Mouse (Mus musculus) kidney, adult 11 months (tissue): ENCODE data around the gene 1700022I11Rik.
A peak's percentile ranks its signal among the peaks of the same experiment; 100 is the strongest.

Experiments used
- DNase-seq: peaks from one replicate; pipeline ENCODE4 v3.0.0; 2022

Gene 1700022I11Rik

DNA sequence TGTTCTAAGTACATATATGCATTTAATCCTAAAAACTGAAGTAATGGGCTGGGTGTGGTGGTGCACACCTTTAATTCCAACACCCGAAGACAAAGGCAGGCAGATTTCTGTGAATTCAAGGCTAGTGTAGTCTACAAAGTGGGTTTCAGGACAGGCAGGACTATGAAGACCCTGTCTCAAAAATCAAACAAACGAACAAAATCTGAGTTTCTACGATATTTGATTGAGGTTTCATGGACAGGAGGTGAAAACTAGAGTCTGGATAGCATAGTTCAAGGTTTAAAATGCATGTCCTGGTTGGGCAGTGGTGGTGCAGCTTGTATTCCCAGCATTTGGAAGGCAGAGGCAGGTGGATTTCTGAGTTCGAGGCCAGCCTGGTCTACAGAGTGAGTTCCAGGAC is at the start of gene 1700022I11Rik:
TSS of gene 1700022I11Rik (plus strand) at position 301 of the 400 bp plus-strand sequence.
- no peak for DNase-seq

DNA sequence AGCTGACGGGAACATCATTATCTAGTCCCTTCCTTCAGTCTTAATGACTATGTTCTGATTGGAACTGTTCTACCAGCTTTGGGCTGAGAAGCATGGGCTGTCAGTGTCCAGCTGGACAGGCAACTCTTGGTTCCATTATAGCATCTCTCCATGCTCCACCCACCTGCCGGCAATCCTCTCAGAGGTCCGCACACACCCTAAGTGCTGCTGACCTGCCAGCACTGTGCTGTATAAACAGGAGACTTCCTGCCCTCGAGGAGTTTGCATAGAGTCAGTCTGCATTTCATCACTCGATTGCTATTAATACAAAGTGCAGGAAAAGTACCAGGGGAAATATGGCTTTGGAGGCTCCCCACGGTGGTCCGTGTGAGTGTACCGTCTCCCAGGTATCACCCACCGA is 48.7 kb upstream of the 1700022I11Rik start:
- no peak for DNase-seq

DNA sequence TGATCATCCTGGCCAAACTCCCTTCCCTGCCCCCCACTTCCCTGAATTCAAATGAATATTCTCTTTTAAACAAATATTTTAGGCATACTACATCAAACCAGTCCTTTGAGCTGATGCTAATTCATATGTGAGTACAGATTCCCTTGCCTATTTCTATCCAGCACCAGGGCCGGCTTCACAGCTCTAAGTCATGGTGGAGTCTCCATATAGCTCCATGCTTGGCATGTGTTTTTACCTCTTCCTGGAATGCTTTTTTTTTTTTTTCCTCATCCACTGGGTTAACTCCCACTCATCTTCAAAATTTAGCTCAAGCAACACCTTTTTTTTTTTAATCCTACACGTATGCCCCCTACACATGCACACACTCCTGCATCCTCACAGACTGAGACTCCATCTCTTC is 47.9 kb upstream of the 1700022I11Rik start:
- DNase-seq: no peak

DNA sequence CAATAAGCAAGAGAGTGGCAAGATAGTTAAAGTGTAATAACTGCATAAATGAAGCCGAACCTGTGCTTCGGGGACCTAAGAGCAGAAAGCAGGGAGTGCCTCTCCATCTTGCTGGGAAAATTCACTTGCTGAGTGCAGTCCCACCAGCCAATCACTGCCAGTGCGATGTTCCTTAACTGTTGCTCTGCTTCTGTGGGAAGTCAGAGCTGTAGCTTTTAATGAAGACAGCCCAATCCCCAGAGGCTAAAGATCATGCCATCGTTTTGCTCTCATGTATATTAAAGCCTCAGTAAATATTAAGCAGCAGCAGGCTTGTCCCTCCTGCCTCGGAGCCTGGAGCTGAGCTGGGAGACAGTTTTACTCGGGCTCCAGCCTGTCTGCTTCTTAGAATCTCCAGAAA is 47.3 kb upstream of the 1700022I11Rik start:
- DNase-seq: no peak

DNA sequence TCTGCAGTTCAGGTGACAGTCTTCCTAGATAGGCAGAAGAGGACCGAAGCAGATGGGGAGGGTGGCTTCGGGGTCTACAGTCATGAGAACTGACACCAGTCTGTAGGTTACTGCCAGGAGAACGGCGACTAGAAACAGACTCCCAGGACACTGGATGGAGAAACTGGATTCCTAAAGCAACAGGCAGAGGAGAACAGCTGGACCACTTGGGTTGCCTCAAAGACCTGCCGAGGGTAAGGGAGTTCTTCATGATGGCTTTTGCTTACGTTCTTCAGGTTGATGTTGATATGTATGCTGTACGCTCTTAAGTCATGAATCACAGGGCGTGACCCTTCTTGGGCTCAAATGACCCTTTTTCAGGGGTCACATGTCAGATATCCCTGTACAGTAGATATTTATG is 46.9 kb upstream of the 1700022I11Rik start:
- no peak for DNase-seq

DNA sequence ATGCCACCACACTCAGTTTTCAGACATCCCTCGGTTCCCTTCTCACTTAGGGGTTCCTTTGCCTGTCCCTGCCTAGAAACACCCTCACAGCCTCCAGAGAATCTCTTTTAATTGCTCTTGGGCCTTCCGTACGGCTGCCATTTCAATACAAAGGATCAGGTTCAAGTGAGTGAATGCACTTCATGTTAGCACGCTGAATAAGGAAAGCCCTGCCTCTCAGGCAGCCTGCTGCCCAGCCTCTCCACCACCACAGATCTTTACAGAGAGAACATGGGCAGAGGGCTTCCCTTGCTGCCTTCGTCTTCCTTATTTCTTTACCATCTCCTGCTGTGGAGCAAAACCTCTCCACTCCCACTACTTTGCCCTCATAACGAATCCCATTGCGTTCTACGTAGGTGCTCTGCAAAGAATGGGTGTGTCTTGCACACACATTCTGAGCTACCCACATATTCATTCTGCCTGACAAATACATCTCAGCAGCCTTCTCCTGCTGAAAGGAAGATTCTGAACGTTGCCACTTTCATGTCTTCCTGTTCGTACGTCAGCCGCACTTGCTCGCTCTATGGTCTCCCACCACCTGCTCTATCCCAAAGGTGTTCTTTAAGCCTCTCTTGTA is 45.2 kb upstream of the 1700022I11Rik start:
- no peak for DNase-seq

DNA sequence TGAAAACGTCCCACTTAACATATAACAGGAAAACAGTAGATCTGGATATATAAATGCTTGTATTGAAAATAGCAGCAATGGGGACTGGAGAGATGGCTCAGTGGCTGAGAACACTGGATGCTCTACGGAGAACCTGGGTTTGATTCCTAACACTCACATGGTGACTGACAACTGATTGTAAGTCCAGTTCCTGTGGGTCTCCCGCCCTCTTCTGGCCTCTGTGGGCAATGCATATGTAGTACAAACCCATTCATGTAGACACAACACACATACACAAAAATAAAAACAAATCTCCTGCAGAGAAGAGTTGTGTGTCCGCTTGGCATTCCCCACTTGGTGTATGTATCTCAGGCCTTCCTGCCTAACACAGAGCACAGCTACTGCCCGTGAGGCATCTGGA is 41.2 kb upstream of the 1700022I11Rik start:
- DNase-seq: no peak

DNA sequence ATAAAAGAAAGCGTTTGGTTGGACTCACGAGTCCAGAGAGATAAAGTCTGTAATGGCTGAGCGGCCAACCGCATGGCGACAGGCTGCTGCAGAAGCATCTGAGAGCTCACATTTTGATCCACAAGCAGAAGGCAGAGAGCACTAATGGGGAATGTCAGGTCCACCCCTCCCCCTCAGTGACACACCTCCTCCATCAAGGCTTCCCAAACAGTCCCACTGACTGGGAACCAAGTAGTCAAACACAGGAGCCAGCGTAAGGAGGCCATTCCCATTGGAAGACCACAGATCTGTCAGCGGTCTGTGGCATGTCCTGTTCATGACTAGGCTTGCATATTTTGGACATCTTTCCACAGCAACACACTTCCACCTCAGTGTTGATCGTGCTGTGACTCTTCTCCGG is 40.5 kb upstream of the 1700022I11Rik start:
- no peak for DNase-seq

DNA sequence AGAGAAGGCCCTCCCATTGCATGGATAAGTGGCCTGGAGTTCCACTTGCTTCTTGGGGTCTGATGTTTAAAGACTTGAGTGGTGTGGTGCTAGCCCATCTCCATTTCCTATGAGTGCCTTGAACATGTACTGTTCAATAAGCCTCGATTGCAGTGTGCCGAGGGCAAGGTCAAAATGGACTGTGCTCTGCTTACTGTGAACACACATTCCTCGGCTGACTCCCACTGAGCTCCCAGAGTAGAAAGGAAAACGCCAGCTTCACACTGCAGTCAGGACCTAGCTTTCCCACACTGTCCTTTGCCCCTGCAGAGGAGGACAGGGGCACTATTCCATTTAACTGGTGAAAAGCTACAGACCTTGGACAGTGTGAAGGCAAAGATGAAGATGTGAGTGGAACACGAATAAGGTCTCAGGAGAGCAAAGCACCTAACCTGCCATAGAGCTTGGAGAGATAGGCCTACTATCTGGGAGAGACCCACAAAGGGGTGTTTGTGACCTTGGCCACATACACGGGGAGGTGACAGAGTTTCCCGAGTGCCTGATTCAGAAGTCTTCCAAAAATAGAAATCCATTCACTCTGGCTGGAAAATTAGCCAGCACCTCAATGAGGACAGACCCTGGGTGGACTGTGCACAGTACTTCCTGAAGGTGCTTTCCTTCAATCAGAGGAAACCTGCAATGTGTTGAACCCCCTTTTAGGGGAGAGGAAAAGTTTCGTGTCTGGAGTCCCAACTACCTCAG is 37.0 kb upstream of the 1700022I11Rik start:
- peak; percentile 52 for DNase-seq

DNA sequence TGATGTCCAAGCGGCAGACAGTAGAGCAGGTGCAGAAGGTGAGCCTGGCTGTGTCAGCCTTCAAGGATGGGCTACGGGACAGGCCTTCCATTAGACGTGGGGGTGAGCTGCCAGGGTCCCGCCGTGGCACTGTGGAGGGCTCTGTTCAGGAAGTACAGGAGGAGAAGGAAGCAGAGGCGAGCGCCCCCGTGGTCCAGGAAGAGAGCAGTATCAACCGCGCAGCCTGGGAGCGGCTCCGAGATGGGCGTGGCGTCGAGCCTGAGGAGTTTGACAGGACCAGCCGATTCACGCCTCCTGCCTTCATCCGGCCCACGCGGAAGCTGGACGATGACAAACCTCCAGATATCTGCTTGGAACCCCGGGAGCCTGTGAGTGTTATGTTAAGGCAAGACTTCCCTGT is 35.8 kb upstream of the 1700022I11Rik start:
- DNase-seq: peak; percentile 49

DNA sequence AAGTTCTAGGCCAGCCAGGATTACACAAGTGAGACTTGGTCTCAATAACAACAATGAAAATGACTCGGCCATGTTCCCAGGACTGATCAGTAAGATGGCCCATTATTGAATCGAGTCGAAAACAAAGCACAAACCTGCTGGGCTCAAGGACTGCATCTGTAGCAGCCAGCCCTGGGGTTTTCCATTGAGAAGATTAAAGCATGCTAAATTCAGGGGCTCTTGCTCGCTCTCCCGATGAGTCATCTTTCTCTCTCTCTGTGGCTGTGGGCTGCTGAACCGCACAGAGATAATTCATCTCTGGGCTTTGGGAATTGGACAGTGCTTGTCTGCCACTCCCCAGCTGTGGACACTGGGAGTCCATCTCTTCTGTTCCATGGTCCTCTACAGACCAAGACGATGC is 28.0 kb upstream of the 1700022I11Rik start:
- no peak for DNase-seq

DNA sequence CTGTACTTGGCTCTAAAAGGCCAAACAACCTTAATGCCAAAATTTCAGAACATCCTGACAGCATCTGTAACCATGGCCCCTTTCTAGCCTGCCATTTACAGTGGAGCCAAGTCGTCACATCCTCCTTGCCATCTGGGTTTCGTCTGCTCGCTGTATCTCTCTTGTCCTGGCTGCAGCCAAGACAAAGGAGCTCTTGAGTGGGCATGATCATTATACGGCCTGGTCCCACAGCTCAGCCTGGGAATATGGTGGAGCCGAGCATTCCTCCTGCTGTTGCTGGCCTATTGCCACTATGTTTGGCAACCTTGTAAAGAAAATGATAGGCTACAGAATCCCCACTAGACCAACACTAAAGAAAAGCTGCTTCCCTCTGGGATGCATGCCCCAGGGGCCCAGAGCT is 26.1 kb upstream of the 1700022I11Rik start:
- DNase-seq: no peak

DNA sequence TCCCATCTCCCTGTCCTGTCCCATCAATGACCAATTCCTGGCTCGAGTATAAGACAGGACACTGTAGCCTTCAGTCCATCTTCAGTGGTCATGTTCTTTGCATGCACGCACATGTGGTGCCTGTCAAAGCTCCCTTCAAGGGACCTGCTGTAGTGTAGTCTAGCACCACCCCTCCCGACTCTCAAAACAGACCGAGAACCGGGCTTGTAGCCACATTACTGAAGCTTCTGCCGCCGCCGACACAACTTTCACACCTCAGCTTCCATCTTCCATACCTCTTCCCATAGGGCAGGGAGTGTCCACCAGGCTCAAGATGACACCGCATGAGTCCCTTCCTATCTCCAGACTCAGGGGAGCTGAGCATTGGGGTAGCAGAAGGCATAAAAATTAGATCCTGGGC is 25.2 kb upstream of the 1700022I11Rik start:
- DNase-seq: no peak

DNA sequence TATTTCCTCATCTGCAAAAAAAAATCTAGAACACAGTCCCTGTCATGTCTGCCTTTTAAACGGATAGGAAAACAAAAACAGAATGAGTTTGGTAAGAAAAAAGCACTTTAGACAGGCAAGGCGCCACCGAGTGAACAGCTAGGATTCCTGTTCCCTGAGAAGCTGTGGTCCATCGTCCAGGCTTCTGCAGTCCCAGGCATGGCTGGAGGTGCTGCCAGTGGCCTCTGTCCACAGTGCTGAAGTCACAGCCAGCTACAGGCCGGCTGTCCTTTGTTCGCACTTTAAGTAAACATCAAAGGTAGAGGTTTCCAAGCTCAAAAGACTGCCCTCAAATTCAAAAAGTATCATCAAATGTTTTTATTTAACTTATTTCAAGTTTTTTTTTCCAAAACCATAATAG is 24.4 kb upstream of the 1700022I11Rik start:
- DNase-seq: no peak

DNA sequence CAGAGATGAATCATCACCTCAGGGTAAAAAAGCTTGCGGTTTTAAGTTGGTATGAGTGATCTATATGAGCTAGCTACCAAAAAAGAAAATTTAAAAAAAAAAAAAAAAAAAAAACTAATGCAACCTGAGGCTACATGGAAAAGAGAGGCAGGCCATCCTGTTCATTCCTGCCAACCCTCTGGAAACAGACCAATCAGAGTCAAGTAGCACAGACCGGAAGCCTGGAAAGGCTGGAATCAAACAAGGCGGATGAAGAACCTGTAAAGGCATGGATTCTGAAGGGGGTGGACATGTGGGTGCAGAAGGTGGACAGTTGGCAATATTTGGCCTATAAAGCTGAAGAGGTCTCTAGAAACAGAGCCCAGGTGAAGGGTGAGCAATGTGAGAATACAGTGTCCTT is 24.0 kb upstream of the 1700022I11Rik start:
- no peak for DNase-seq

DNA sequence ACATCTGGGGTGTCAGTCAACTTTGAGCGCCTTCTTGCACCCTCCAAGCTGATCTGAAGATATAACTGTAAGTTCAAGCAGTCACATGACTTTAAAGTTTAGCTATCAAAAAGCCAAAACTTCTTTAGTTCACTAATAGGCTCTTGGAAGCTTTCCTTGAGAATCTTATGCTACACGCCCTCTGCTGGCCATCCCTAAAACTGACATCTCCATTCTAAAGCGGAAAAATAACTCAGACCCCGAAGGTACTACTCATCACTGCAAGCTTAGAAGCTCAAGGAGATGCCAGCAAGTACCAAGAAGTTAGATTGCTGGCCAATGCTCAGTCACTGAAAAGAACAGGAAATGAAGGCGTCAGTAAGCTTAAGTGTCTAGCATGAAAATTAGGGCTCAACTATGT is 23.5 kb upstream of the 1700022I11Rik start:
- peak; percentile 24 for DNase-seq

DNA sequence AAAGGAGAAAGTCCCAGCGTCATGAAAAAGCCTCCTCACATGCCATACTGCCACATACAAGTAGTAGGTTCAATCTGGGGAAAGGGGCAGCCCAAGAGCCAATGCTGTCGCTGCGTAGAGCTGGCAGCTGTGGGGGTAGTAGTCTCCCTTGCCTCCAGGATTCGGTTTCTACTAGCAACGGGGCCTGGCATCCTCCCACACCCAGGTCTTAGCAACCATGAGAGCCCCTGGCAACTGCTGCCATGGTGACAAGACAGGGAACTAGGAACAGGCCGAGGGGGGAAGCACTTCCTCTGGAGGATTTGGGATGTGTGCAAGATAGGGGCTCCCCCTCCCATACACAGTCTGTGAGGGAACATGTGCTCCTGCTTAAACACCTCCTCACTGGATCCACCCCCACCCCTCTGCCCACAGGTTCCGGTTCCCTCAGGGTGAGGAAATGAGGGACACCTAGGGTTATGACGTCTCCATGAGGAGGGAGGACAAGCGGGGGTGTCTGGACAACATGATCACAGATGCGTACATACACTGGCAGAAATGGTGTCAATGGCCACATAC is 22.6 kb upstream of the 1700022I11Rik start:
- no peak for DNase-seq

DNA sequence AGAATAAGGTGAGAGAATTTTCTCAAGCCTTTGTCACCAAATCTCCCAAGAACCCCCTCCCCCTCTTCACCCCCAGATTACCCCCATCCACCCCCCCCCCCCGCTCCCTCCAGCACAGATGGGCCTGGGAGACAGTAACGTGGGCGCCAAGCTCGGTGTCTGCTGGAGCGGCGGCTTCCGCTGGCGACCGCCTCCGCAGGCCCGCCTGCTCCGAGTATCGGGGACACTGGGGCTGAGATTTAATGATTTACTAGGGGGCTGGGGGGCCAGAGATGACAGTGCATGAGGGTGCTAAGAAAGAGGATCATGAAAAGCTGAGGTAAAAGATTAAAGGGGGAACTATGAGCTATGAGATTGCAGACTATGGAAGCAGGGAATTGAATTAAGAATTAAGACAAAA is 20.9 kb upstream of the 1700022I11Rik start:
- DNase-seq: no peak

DNA sequence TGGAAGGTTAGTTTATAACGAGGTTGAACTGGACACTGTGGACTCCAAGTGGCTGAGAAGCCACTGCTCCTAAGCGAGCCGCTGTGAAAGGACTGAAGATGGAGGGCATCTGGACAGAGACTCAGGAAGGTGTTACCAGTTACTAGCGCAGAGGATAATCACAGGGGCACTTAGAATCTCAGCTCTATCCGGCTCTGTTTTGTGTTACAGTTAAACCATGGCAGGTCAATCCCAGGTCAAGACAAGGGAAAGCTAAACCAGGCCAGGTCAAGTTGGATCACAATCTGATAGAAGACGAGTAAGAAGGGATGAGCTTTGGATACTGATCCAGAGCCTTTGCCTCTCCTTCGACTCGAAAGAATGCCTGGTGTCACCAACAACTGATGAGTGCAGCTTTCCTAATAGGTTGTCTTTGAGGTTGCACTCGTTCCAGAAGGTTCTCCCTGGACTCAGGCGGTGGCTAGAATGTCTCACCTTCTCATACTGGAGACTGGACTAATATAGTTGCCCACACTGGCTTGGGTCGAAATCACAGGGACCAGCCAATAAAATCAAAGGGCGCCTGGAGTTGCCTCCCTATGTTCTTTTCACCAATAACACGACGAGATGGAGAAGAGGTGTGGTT is 20.2 kb upstream of the 1700022I11Rik start:
- DNase-seq: no peak

DNA sequence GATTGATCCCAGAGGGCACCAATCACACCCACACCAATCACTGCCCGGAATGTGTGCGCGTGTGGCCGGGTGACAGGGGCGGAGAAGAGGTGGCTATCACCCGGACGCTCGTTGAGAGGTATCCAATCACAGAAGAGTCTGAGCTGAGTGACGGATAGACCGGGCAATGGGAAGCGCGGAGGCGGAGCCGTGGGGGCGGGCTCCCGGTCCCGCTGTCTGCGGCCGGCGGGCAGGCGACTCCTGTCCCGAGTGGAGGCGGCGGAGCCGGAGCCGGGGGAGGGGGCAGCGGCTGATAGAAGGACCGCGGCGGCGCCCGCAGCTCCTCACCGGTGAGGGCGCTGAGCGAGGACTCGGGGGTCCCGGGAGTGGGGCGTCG is 19.7 kb upstream of the 1700022I11Rik start, which contains the start of gene Dnajb5:
TSS of gene Dnajb5 (plus strand) at position 139 of the 376 bp plus-strand sequence.
- DNase-seq: peak; percentile 99

DNA sequence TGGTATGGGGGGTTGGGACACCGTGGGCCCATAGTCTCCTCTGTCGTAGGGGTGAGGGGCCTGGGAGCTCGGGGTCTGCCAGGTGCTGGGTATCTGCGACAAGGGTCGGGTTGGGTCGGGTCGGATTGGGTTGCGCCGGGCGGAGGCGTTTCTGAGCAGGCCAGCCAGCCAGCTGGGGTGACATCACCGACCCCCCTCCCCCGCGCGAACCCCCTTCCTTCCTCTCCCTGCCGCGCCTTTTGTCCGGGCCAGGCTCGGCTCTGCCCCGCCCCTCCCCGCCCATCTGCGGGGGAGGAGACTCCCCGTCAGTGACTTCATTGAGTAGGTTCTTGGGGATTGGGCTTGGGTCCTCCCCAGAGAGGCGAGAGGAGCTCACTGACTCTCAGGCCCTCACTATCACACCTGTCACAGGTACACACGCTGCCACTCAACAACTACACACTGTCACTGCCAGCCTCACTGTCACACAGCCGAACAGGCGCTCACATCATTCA is 19.3 kb upstream of the 1700022I11Rik start:
- peak; percentile 84 for DNase-seq

DNA sequence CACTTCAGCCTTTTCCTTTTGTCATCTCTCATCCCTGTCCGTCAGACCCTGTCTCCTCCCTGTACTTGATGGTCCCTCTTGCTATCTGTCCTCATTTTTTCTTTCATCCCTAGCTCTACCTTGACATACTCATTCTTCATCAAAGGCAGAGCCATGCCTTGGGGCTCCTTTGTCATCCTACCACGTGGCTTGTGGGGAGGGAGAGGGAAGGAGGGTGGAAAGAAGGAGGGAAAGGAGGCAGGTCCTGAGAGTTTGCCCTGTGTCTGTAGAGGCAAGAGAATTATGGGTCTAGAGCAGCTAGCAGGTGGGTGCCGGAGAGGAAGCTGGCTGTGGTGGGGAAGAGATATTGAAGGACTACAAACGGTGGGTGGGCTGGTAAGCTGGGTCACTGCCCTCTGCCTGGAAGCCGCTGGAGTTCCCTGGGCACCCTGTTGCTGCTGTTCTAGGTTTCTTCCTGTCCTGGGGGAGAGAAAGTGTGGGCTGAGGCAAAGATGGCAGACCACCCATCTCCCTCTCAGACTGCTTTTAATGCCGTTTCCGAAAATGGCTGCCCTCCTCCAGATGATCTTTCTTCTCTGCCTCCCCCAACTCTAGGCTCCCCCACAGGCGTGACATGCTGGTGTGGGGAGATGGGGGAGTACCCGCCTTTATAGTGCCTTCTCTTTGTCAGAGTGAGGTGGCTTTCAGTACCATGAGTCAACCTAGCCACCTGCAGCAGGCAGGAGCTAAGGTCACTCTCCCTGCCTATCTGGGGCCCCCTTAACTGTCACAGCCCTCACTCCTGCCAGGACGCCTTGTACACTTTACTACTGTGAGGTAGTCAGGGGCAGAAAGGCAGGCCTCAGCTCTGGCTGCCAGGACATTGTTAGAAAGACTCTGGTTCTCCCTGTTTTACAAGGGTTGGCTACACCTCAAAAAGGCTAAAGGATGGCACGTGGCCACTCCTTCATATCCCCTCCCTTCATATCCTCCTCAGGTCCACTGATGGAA is 17.9 kb upstream of the 1700022I11Rik start:
- DNase-seq: no peak

DNA sequence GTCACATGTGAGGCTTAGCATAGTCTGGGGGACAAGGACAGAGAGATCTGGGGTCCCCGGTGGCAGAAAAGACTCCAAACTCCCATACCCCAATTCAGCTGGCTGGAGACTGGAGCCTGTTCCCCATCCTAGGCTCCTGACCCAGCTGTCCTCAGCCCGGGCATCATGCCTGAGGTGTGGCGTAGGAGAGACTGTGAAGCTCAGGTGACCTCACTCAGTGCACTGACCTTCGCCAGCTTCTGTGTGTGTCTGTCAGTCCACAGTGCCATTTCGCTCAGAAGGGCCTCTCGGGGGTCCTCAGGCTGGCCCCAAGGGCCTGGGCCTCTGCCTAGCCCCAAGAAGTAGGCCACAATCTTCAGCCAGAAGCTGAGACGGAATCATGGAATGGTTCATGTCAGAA is 16.8 kb upstream of the 1700022I11Rik start:
- no peak for DNase-seq
